Mouse (Mus musculus): ENCODE measurements around the gene Eif3c. TPM values are rescaled to one million over a fixed set of nuclear protein-coding genes. Genes with fewer than 3 reads are reported as not detected.

Gene Eif3c
- total RNA-seq, 1 experiment: 289 TPM

DNA sequence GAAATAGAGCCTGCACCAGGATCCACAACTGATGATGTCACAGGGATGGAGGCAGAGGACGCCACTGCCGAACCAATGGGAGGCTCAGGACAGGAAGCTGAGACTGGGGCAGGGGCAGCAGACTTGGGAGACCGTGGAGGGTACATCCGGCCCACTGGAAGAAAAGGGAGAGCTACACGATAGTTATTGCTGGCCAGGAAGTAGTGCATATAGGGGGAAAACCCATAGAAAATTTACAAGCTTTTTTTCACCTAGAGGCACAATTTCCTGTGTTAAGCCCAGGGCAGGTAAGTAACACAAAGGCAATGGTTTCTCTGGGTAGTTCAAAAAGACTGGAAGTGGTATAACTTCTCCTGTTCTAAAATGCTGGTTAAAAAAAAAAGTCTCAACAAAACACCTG, 69.7 kb downstream of the Eif3c start:
- in situ Hi-C loops (cut with MboI; ENCODE audit: low sequenced_read_pairs in 2 of 2, unreplicated experiment in 2 of 2): no loop called here
- no peak overlapping the region for H3K27ac ChIP-seq (ENCODE audit: insufficient read depth, low read depth, low read length, poor library complexity, severe bottlenecking)
- DNase-seq (ENCODE audit: low read depth, low spot score): no peak
- H3K4me1 ChIP-seq (ENCODE audit: control insufficient read depth in 2 of 2, insufficient read depth in 2 of 2, low read length in 2 of 2, poor library complexity in 1 of 2): peaks cover 2 to 8% of the 10 kb centered on the region in 2 experiments; a peak in 1 of 4 replicates
- no peak for TF ChIP-seq MAFK (IDR thresholded peaks at IDR 0.05; ENCODE audit: insufficient read depth, low read depth, low read length)
- TF ChIP-seq ZNF384 (IDR thresholded peaks at IDR 0.05; ENCODE audit: low read depth, low read length): no peak
- TF ChIP-seq CHD2 (IDR thresholded peaks at IDR 0.05; ENCODE audit: low read depth, low read length): no peak
- no peak for TF ChIP-seq ZC3H11A (IDR thresholded peaks at IDR 0.05; ENCODE audit: borderline replicate concordance, low read depth, low read length)
- TF ChIP-seq HCFC1 (IDR thresholded peaks at IDR 0.05; ENCODE audit: borderline replicate concordance, insufficient read depth, low read length): no peak
- H3K4me3 ChIP-seq (ENCODE audit: insufficient read depth in 1 of 2, low read depth in 1 of 2, low read length in 2 of 2, poor library complexity in 1 of 2, severe bottlenecking in 1 of 2): no peak overlapping the region
- peaks cover 88% of the 10 kb centered on the region for H3K36me3 ChIP-seq (ENCODE audit: control insufficient read depth, insufficient read depth, low read length, poor library complexity, severe bottlenecking)
- H3K9me3 ChIP-seq (ENCODE audit: control insufficient read depth, insufficient read depth, low read depth, low read length): no peaks in the 10 kb centered on the region
- H3K9ac ChIP-seq (ENCODE audit: insufficient read depth, low read depth, low read length, poor library complexity, severe bottlenecking): no peak overlapping the region

Other genes starting within 250 kb of the Eif3c start
- gene Lat, start 196.8 kb downstream of the Eif3c start, total RNA-seq (2012; rRNA removed): 8.0 and 14.8 TPM in 2 replicates
- gene Spns1, start 189.0 kb downstream of the Eif3c start, total RNA-seq (2012; rRNA removed): 238 and 481 TPM in 2 replicates
- 31.7 and 45.6 TPM in 2 replicates for gene Nfatc2ip, start 169.7 kb downstream of the Eif3c start, total RNA-seq (2012; rRNA removed)
- gene Cd19, start 151.5 kb downstream of the Eif3c start, total RNA-seq (2012; rRNA removed): 0.16 and 0.49 TPM in 2 replicates
- 22.1 and 27.8 TPM in 2 replicates for gene Rabep2, start 137.7 kb downstream of the Eif3c start, total RNA-seq (2012; rRNA removed)
- gene Atp2a1, start 103.3 kb downstream of the Eif3c start, total RNA-seq (2012; rRNA removed): 0.11 and 0.27 TPM in 2 replicates
- gene Sh2b1, start 91.0 kb downstream of the Eif3c start, total RNA-seq (2012; rRNA removed): 20.3 and 22.5 TPM in 2 replicates
- gene Tufm, start 79.0 kb downstream of the Eif3c start, total RNA-seq (2012; rRNA removed): 125 and 133 TPM in 2 replicates
- 72.3 and 80.1 TPM in 2 replicates for gene Atxn2l, start 63.0 kb downstream of the Eif3c start, total RNA-seq (2012; rRNA removed)
- gene Apobr, start 18.5 kb upstream of the Eif3c start, total RNA-seq (2012; rRNA removed): 2.3 and 2.6 TPM in 2 replicates
- gene Cln3, start 19.4 kb upstream of the Eif3c start, total RNA-seq (2012; rRNA removed): 35.1 and 61.6 TPM in 2 replicates
- gene Il27, start 28.5 kb upstream of the Eif3c start, total RNA-seq (2012; rRNA removed): not detected in 2 replicates
- 16.4 and 20.4 TPM in 2 replicates for gene Nupr1, start 64.5 kb upstream of the Eif3c start, total RNA-seq (2012; rRNA removed)
- gene Sgf29, start 82.9 kb upstream of the Eif3c start, total RNA-seq (2012; rRNA removed): 35.8 and 55.3 TPM in 2 replicates
- 0.22 TPM in 1 of 2 replicates, not detected in the other for gene Sult1a1, start 110.0 kb upstream of the Eif3c start, total RNA-seq (2012; rRNA removed)
- gene Bola2, start 129.0 kb upstream of the Eif3c start, total RNA-seq (2012; rRNA removed): 187 and 246 TPM in 2 replicates
- 22.3 and 27.7 TPM in 2 replicates for gene Slx1b, start 129.4 kb upstream of the Eif3c start, total RNA-seq (2012; rRNA removed)
- 4.1 and 10.3 TPM in 2 replicates for gene Coro1a, start 141.4 kb upstream of the Eif3c start, total RNA-seq (2012; rRNA removed)
- 31.1 and 42.1 TPM in 2 replicates for gene Mapk3, start 193.2 kb upstream of the Eif3c start, total RNA-seq (2012; rRNA removed)
- gene Gdpd3, start 199.9 kb upstream of the Eif3c start, total RNA-seq (2012; rRNA removed): 4.0 and 5.9 TPM in 2 replicates
- 19.4 and 20.8 TPM in 2 replicates for gene Ypel3, start 210.5 kb upstream of the Eif3c start, total RNA-seq (2012; rRNA removed)
- 0.89 and 1.7 TPM in 2 replicates for gene Tbx6, start 215.1 kb upstream of the Eif3c start, total RNA-seq (2012; rRNA removed)
- gene Ppp4c, start 226.1 kb upstream of the Eif3c start, total RNA-seq (2012; rRNA removed): 260 and 291 TPM in 2 replicates
- gene Fam57b, start 231.3 kb upstream of the Eif3c start, total RNA-seq (2012; rRNA removed): 1.9 and 2.5 TPM in 2 replicates